Mouse (Mus musculus) heart, embryonic 14.5 days (tissue): ENCODE data around the gene Exoc4. TPM values are rescaled to one million over a fixed set of nuclear protein-coding genes. Genes with fewer than 3 reads are reported as not detected.

ENCODE experiments used
- ATAC-seq: fragments of 200-750 bp; cut with Nextera tagmentation; 2 replicates; pipeline ENCODE4 v1.8.0; 2017; ENCODE audit warnings: low read depth, moderate TSS enrichment; ENCODE audit not compliant: insufficient number of reproducible peaks, insufficient read depth, low FRiP score
- H3K27ac ChIP-seq, 2 experiments: fragments of 200-500 bp in 1 of 2; fragments of 300-500 bp in 1 of 2; sonication (generic) in 1 of 2; replicated peaks in 1 of 2; 2 replicates each; pipeline ENCODE4 v1.5.1; 2012 to 2014; ENCODE audit warnings: low read depth in 2 of 2, low read length in 2 of 2, control low read depth in 1 of 2, mild to moderate bottlenecking in 1 of 2, mixed read lengths in 1 of 2; ENCODE audit not compliant: control insufficient read depth in 1 of 2, insufficient read depth in 1 of 2
- H3K27me3 ChIP-seq: fragments of 300-500 bp; sonication (generic); 2 replicates; pipeline ENCODE4 v1.6.1; 2014; ENCODE audit warnings: mild to moderate bottlenecking, low read length, control low read depth; ENCODE audit not compliant: control insufficient read depth, insufficient read depth
- H3K36me3 ChIP-seq: fragments of 300-500 bp; sonication (generic); 2 replicates; pipeline ENCODE4 v1.6.1; 2014; ENCODE audit warnings: mild to moderate bottlenecking, control low read depth, low read length, mixed read lengths; ENCODE audit not compliant: control insufficient read depth, insufficient read depth
- H3K4me1 ChIP-seq, 2 experiments: fragments of 200-500 bp in 1 of 2; fragments of 300-500 bp in 1 of 2; sonication (generic) in 1 of 2; 2 replicates each; pipeline ENCODE4 v1.6.1; 2012 to 2014; ENCODE audit warnings: low read length in 2 of 2, control low read depth in 1 of 2, mixed read lengths in 1 of 2; ENCODE audit not compliant: control insufficient read depth in 2 of 2, insufficient read depth in 2 of 2
- H3K4me2 ChIP-seq: fragments of 300-500 bp; sonication (generic); 2 replicates; pipeline ENCODE4 v1.6.1; 2014; ENCODE audit warnings: mild to moderate bottlenecking, low read length
- H3K4me3 ChIP-seq, 2 experiments: fragments of 200-500 bp in 1 of 2; fragments of 300-500 bp in 1 of 2; sonication (generic) in 1 of 2; 2 replicates each; pipeline ENCODE4 v1.5.1; 2012 to 2014; ENCODE audit warnings: low read length in 2 of 2, mild to moderate bottlenecking in 2 of 2, control low read depth in 1 of 2, low read depth in 1 of 2, moderate library complexity in 1 of 2; ENCODE audit not compliant: control insufficient read depth in 1 of 2, insufficient read depth in 1 of 2
- H3K9ac ChIP-seq: fragments of 300-500 bp; sonication (generic); 2 replicates; pipeline ENCODE4 v1.6.1; 2014; ENCODE audit warnings: mild to moderate bottlenecking, low read length
- H3K9me3 ChIP-seq: fragments of 300-500 bp; sonication (generic); 2 replicates; pipeline ENCODE4 v1.6.1; 2016; ENCODE audit warnings: low read length, control low read depth; ENCODE audit not compliant: control insufficient read depth
- WGBS: fragments of 180-500 bp; shearing (Covaris S2); extraction: QIAGEN DNeasy Blood & Tissue Kit; methylation state at CpG from one replicate; pipeline ENCODE4 v1.1.7; 2014; 5-methylcytosine and 5-hydroxymethylcytosine counted together
- polyA plus RNA-seq: library from polyadenylated mRNA; unstranded; fragments of >200 nt; fragmentation: Nextera tagmentation; extraction: Ambion mirVana; gene quantifications from 2 replicates; pipeline ENCODE4 v1.2.1, GENCODE M21; 2014

The Exoc4 gene
- polyA plus RNA-seq, 1 experiment from 2014 or later = 26.0 TPM

- WGBS = 94% methylated on average over 4 of the region's 4 CpGs
- H3K9ac ChIP-seq = no peak overlapping the region
- no peaks in the 10 kb centered on the region for H3K36me3 ChIP-seq
- H3K4me1 ChIP-seq = peaks cover 13 to 24% of the 10 kb centered on the region in 2 experiments
- H3K4me2 ChIP-seq = no peak overlapping the region
- no peak overlapping the region for H3K27ac ChIP-seq
- H3K9me3 ChIP-seq = peaks cover 7% of the 10 kb centered on the region; the same call in 1 of the 2 replicates
- H3K27me3 ChIP-seq = no peaks in the 10 kb centered on the region
- H3K4me3 ChIP-seq = no peak overlapping the region
- no peak for ATAC-seq
Measured at GRCm38 (mm10) chr6:33937906-33938305, 689.0 kb downstream of the Exoc4 start.

GRCm38 (mm10) chr6:33939169-33939568, 690.3 kb downstream of the Exoc4 start:
- Histone ChIP-seq H3K27ac (peak overlapping the region; percentile 79 to 80), H3K4me3 (no peak overlapping the region), H3K36me3 (no peaks in the 10 kb centered on the region), H3K9me3 (peaks cover 7% of the 10 kb centered on the region; the same call in 1 of the 2 replicates), H3K4me2 (peak overlapping the region; percentile 40), H3K27me3 (no peaks in the 10 kb centered on the region), H3K9ac (no peak overlapping the region), H3K4me1 (peaks cover 13 to 25% of the 10 kb centered on the region in 2 experiments)
- 4% methylated on average over 5 of the region's 5 CpGs for WGBS
- peak; percentile 64; the same call in 1 of the 2 replicates for ATAC-seq

GRCm38 (mm10) chr6:33946911-33947489, 698.1 kb downstream of the Exoc4 start:
- 10% methylated on average over 2 of the region's 2 CpGs for WGBS
- peaks cover 6 to 20% of the 10 kb centered on the region in 2 experiments for H3K4me1 ChIP-seq
- peaks cover 10% of the 10 kb centered on the region; the same call in 1 of the 2 replicates for H3K9me3 ChIP-seq
- no peaks in the 10 kb centered on the region for H3K27me3 ChIP-seq
- no peak overlapping the region for H3K9ac ChIP-seq
- no peak overlapping the region for H3K4me3 ChIP-seq
- H3K4me2 ChIP-seq = peak overlapping the region; percentile 51
- H3K27ac ChIP-seq = peak overlapping the region; percentile 53 to 78
- ATAC-seq = peak; percentile 93
- H3K36me3 ChIP-seq = no peaks in the 10 kb centered on the region

GRCm38 (mm10) chr6:33950113-33950512, 701.2 kb downstream of the Exoc4 start:
- H3K4me1 ChIP-seq = peaks cover 6 to 15% of the 10 kb centered on the region in 2 experiments
- no peak overlapping the region for H3K27ac ChIP-seq
- no peaks in the 10 kb centered on the region for H3K27me3 ChIP-seq
- H3K4me3 ChIP-seq = no peak overlapping the region
- ATAC-seq = no peak
- no peak overlapping the region for H3K4me2 ChIP-seq
- 94% methylated on average over 2 of the region's 2 CpGs for WGBS
- H3K36me3 ChIP-seq = no peaks in the 10 kb centered on the region
- 0 out of 2 replicates have a peak, but pooled peaks cover 3% of the 10 kb centered on the region for H3K9me3 ChIP-seq
- H3K9ac ChIP-seq = no peak overlapping the region

GRCm38 (mm10) chr6:33955469-33955868, 706.6 kb downstream of the Exoc4 start:
- no peak overlapping the region for H3K27ac ChIP-seq
- H3K4me1 ChIP-seq = peaks cover 0 to 4% of the 10 kb centered on the region in 2 experiments; a peak in 3 of 4 replicates
- no peak for ATAC-seq
- H3K9ac ChIP-seq = no peak overlapping the region
- no peaks in the 10 kb centered on the region for H3K36me3 ChIP-seq
- H3K4me3 ChIP-seq = no peak overlapping the region
- H3K4me2 ChIP-seq = no peak overlapping the region
- H3K9me3 ChIP-seq = no peaks in the 10 kb centered on the region
- 80% methylated on average over 7 of the region's 7 CpGs for WGBS
- no peaks in the 10 kb centered on the region for H3K27me3 ChIP-seq

- H3K4me1 ChIP-seq = peaks cover 0 to 4% of the 10 kb centered on the region in 2 experiments; a peak in 3 of 4 replicates
- no peaks in the 10 kb centered on the region for H3K9me3 ChIP-seq
- no peaks in the 10 kb centered on the region for H3K36me3 ChIP-seq
- H3K9ac ChIP-seq = no peak overlapping the region
- no peak overlapping the region for H3K4me2 ChIP-seq
- no peaks in the 10 kb centered on the region for H3K27me3 ChIP-seq
- no peak overlapping the region for H3K27ac ChIP-seq
- no peak for ATAC-seq
- WGBS = 86% methylated on average over 3 of the region's 3 CpGs
- H3K4me3 ChIP-seq = no peak overlapping the region
Measured at GRCm38 (mm10) chr6:33958281-33958680, 709.4 kb downstream of the Exoc4 start.

GRCm38 (mm10) chr6:33960766-33961165, 711.9 kb downstream of the Exoc4 start:
- Histone ChIP-seq H3K27me3 (no peaks in the 10 kb centered on the region), H3K9me3 (no peaks in the 10 kb centered on the region), H3K4me3 (no peak overlapping the region), H3K9ac (no peak overlapping the region), H3K27ac (no peak overlapping the region), H3K36me3 (no peaks in the 10 kb centered on the region), H3K4me2 (no peak overlapping the region), H3K4me1 (peaks cover 0 to 4% of the 10 kb centered on the region in 2 experiments; a peak in 3 of 4 replicates)
- ATAC-seq = no peak
- 91% methylated on average over 2 of the region's 2 CpGs for WGBS

- H3K36me3 ChIP-seq = no peaks in the 10 kb centered on the region
- no peak overlapping the region for H3K27ac ChIP-seq
- H3K9ac ChIP-seq = no peak overlapping the region
- H3K4me3 ChIP-seq = no peak overlapping the region
- H3K27me3 ChIP-seq = no peaks in the 10 kb centered on the region
- no peak for ATAC-seq
- no peaks in the 10 kb centered on the region for H3K4me1 ChIP-seq
- no peak overlapping the region for H3K4me2 ChIP-seq
- no peaks in the 10 kb centered on the region for H3K9me3 ChIP-seq
- WGBS = 86% methylated on average over 2 of the region's 2 CpGs
Measured at GRCm38 (mm10) chr6:33963092-33963491, 714.2 kb downstream of the Exoc4 start.
